ENCODE assay signal across 20 mouse cellular contexts in the genomic region with DNA sequence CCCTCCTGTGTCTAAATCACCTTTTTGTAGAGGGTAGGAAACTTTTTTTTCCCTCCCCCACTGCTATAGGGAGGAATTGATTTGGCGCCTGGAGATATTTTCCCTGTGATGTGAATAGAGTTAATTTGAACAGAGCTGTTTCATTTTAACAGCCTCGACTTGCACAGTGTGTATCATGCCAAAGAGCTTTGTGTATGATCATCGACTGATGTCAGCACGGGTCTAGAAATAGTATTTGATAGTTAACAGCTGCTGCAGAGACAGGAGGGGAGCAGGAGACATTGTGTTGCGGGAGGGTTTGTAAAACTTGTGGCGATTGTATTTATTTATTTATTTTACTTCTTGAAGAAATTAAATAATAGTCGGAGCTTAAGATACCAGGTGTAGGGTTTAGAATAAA. TPM values are rescaled to one million over a fixed set of nuclear protein-coding genes. Genes with fewer than 3 reads are reported as not detected.
A peak's percentile ranks its signal among the peaks of the same experiment; 100 is the strongest.
DNase-seq lines count a peak whose midpoint lies in the region; ATAC-seq and TF ChIP-seq lines count a peak whose summit lies in the region.
"Had no signal": no experiment of that assay in that cellular context is flagged by ENCODE, and none has a peak within 500 bp of the region (broad histone marks: within the 10 kb centered on the region; RNA-seq: fewer than 3 reads in every experiment).

No protein-coding gene starts in this region.

- TF ChIP-seq CTCF in lung, postnatal 0 days (IDR thresholded peaks at IDR 0.05): no peak
- no peak for TF ChIP-seq CTCF in lung, adult 2 months (IDR thresholded peaks at IDR 0.05; ENCODE audit: insufficient read depth, low read length)

- no peaks in the 10 kb centered on the region for H3K27me3 ChIP-seq in embryonic facial prominence, embryonic 11.5 days (ENCODE audit: control insufficient read depth, insufficient read depth, low read length)
- H3K27me3 ChIP-seq in embryonic facial prominence, embryonic 10.5 days (replicated peaks; ENCODE audit: low read depth, poor library complexity, severe bottlenecking): 0 out of 2 replicates have a peak, but pooled peaks cover 4% of the 10 kb centered on the region
- H3K27me3 ChIP-seq in heart, embryonic 15.5 days: no peaks in the 10 kb centered on the region
- H3K27me3 ChIP-seq in heart, embryonic 10.5 days (ENCODE audit: insufficient read depth, poor library complexity, severe bottlenecking): no peaks in the 10 kb centered on the region
- no peaks in the 10 kb centered on the region for H3K27me3 ChIP-seq in lung, postnatal 0 days (replicated peaks; ENCODE audit: insufficient read depth, low read length)
- H3K27me3 ChIP-seq: midbrain, embryonic 12.5 days; neural tube, embryonic 15.5 days had no signal

- peak; percentile 14 for DNase-seq in embryonic facial prominence, embryonic 11.5 days (ENCODE audit: low spot score)
- DNase-seq in embryonic facial prominence, embryonic 10.5 days (ENCODE audit: low spot score): no peak
- no peak for DNase-seq in heart, embryonic 10.5 days (ENCODE audit: low spot score)
- DNase-seq in lung, postnatal 0 days (ENCODE audit: low spot score): peak; percentile 34
- no peak for DNase-seq in lung, adult 2 months
- no peak for DNase-seq in adrenal gland, adult 8-10 months
- no peak for DNase-seq in kidney, adult 18-20 months
- DNase-seq: cerebellum, postnatal 25 days; layer of hippocampus, postnatal 36 days; lung, postnatal 4 days; right cerebral cortex, postnatal 25 days; thymus, postnatal 36 days had no signal

- H3K4me3 ChIP-seq in embryonic facial prominence, embryonic 11.5 days (ENCODE audit: low read depth, low read length): no peak overlapping the region
- H3K4me3 ChIP-seq in embryonic facial prominence, embryonic 10.5 days: no peak overlapping the region
- H3K4me3 ChIP-seq in heart, embryonic 15.5 days: no peak overlapping the region
- no peak overlapping the region for H3K4me3 ChIP-seq in heart, embryonic 10.5 days
- H3K4me3 ChIP-seq in lung, postnatal 0 days (ENCODE audit: low read depth, low read length): no peak overlapping the region
- no peak overlapping the region for H3K4me3 ChIP-seq in lung, adult 2 months (replicated peaks; ENCODE audit: extremely low read depth, low read depth, low read length)
- H3K4me3 ChIP-seq: forebrain, embryonic 10.5 days; hindbrain, embryonic 10.5 days; midbrain, embryonic 12.5 days; neural tube, embryonic 15.5 days had no signal

- no peaks in the 10 kb centered on the region for H3K36me3 ChIP-seq in embryonic facial prominence, embryonic 11.5 days (replicated peaks; ENCODE audit: control insufficient read depth, insufficient read depth, low read depth, low read length)
- no peaks in the 10 kb centered on the region for H3K36me3 ChIP-seq in embryonic facial prominence, embryonic 10.5 days (replicated peaks)
- no peaks in the 10 kb centered on the region for H3K36me3 ChIP-seq in heart, embryonic 15.5 days
- no peaks in the 10 kb centered on the region for H3K36me3 ChIP-seq in heart, embryonic 10.5 days
- H3K36me3 ChIP-seq in lung, postnatal 0 days (ENCODE audit: insufficient read depth, low read length): no peaks in the 10 kb centered on the region
- H3K36me3 ChIP-seq: forebrain, embryonic 10.5 days; G1E; hindbrain, embryonic 10.5 days; midbrain, embryonic 12.5 days; neural tube, embryonic 15.5 days had no signal

- no peaks in the 10 kb centered on the region for H3K4me1 ChIP-seq in embryonic facial prominence, embryonic 11.5 days (ENCODE audit: control insufficient read depth, insufficient read depth, low read length)
- H3K4me1 ChIP-seq in embryonic facial prominence, embryonic 10.5 days: peaks cover 32% of the 10 kb centered on the region
- peaks cover 6% of the 10 kb centered on the region; the same call in 1 of the 2 replicates for H3K4me1 ChIP-seq in heart, embryonic 15.5 days (replicated peaks)
- peaks cover 13% of the 10 kb centered on the region for H3K4me1 ChIP-seq in heart, embryonic 10.5 days
- no peaks in the 10 kb centered on the region for H3K4me1 ChIP-seq in lung, postnatal 0 days (ENCODE audit: insufficient read depth, low read depth, low read length)
- H3K4me1 ChIP-seq in lung, adult 2 months (ENCODE audit: control insufficient read depth, insufficient read depth, low read length): no peaks in the 10 kb centered on the region
- H3K4me1 ChIP-seq: midbrain, embryonic 12.5 days; neural tube, embryonic 15.5 days had no signal

- no peak for TF ChIP-seq EP300 in lung, postnatal 0 days (IDR thresholded peaks at IDR 0.05)

- no peak overlapping the region for H3K27ac ChIP-seq in embryonic facial prominence, embryonic 11.5 days (replicated peaks; ENCODE audit: low read depth, low read length)
- no peak overlapping the region for H3K27ac ChIP-seq in embryonic facial prominence, embryonic 10.5 days (replicated peaks)
- no peak overlapping the region for H3K27ac ChIP-seq in heart, embryonic 15.5 days
- no peak overlapping the region for H3K27ac ChIP-seq in heart, embryonic 10.5 days
- no peak overlapping the region for H3K27ac ChIP-seq in lung, postnatal 0 days (ENCODE audit: low read length)
- H3K27ac ChIP-seq: forebrain, embryonic 10.5 days; hindbrain, embryonic 10.5 days; liver, embryonic 14.5 days; midbrain, embryonic 12.5 days; neural tube, embryonic 15.5 days had no signal

- ATAC-seq in embryonic facial prominence, embryonic 11.5 days (replicated peaks; ENCODE audit: insufficient number of reproducible peaks, low FRiP score, low TSS enrichment, low read depth): no peak
- ATAC-seq in heart, embryonic 15.5 days (replicated peaks; ENCODE audit: insufficient number of reproducible peaks, insufficient read depth, low FRiP score, low read depth): no peak
- no peak; the same call in 1 of the 2 replicates for ATAC-seq in lung, postnatal 0 days
- ATAC-seq: CD4-positive, CD25-positive, alpha-beta regulatory T cell, adult 4 months had no signal

- WGBS in embryonic facial prominence, embryonic 11.5 days: 50% methylated on average over 7 of the region's 7 CpGs
- WGBS in embryonic facial prominence, embryonic 10.5 days: 65% methylated on average over 7 of the region's 7 CpGs
- WGBS in heart, embryonic 15.5 days: 39% methylated on average over 7 of the region's 7 CpGs
- WGBS in heart, embryonic 10.5 days: 70% methylated on average over 7 of the region's 7 CpGs
- WGBS in lung, postnatal 0 days: 51% methylated on average over 7 of the region's 7 CpGs
- 62% methylated on average over 7 of the region's 7 CpGs for WGBS in lung, adult 2 months

- no peak for TF ChIP-seq POLR2A in lung, adult 2 months (IDR thresholded peaks at IDR 0.05; ENCODE audit: borderline replicate concordance, extremely low read depth, low read depth, low read length)

- H3K9ac ChIP-seq in embryonic facial prominence, embryonic 11.5 days (replicated peaks; ENCODE audit: low read length): no peak overlapping the region
- no peak overlapping the region for H3K9ac ChIP-seq in heart, embryonic 15.5 days
- no peak overlapping the region for H3K9ac ChIP-seq in lung, postnatal 0 days (replicated peaks; ENCODE audit: low read depth)
- H3K9ac ChIP-seq: liver, embryonic 14.5 days; midbrain, embryonic 12.5 days; neural tube, embryonic 15.5 days had no signal

- H3K9me3 ChIP-seq in embryonic facial prominence, embryonic 11.5 days (replicated peaks; ENCODE audit: control insufficient read depth, low read length): no peaks in the 10 kb centered on the region
- no peaks in the 10 kb centered on the region for H3K9me3 ChIP-seq in embryonic facial prominence, embryonic 10.5 days
- H3K9me3 ChIP-seq in heart, embryonic 15.5 days (replicated peaks): no peaks in the 10 kb centered on the region
- H3K9me3 ChIP-seq in heart, embryonic 10.5 days: no peaks in the 10 kb centered on the region
- H3K9me3 ChIP-seq in lung, postnatal 0 days (ENCODE audit: low read length): no peaks in the 10 kb centered on the region
- H3K9me3 ChIP-seq: forebrain, embryonic 10.5 days; G1E; hindbrain, embryonic 10.5 days; midbrain, embryonic 12.5 days; neural tube, embryonic 15.5 days had no signal

- no peak overlapping the region for H3K4me2 ChIP-seq in embryonic facial prominence, embryonic 11.5 days (ENCODE audit: low read depth, low read length)
- H3K4me2 ChIP-seq in heart, embryonic 15.5 days: peak overlapping the region; percentile 43
- no peak overlapping the region for H3K4me2 ChIP-seq in lung, postnatal 0 days (replicated peaks; ENCODE audit: low read depth, low read length)
- H3K4me2 ChIP-seq: midbrain, embryonic 12.5 days; neural tube, embryonic 15.5 days had no signal

RNA-seq across cellular contexts. Expression of a gene that starts 36.2 kb away (rescaled TPM):
- 80.5 and 83.1 TPM in 2 replicates for polyA plus RNA-seq in embryonic facial prominence, embryonic 11.5 days (2014; fragmentation: Nextera tagmentation; extraction: Ambion mirVana)
- 64.7 and 65.3 TPM in 2 replicates for polyA plus RNA-seq in embryonic facial prominence, embryonic 10.5 days (2016; fragmentation: Nextera tagmentation; extraction: Ambion mirVana)
- polyA plus RNA-seq in heart, embryonic 15.5 days (2015; fragmentation: Nextera tagmentation; extraction: Ambion mirVana): 57.5 and 64.2 TPM in 2 replicates
- 60.5 and 65.2 TPM in 2 replicates for polyA plus RNA-seq in heart, embryonic 10.5 days (2016; fragmentation: Nextera tagmentation; extraction: Ambion mirVana)
- 91.0 and 94.3 TPM in 2 replicates for polyA plus RNA-seq in lung, postnatal 0 days (2015; fragmentation: Nextera tagmentation; extraction: Ambion mirVana)
- polyA plus RNA-seq in lung, adult 2 months (2012; rRNA removed): 43.6 and 48.2 TPM in 2 replicates
- 10 to 100 TPM; 65.0 to 85.5 (median 81.2) TPM for total RNA-seq in adrenal gland, adult 8-10 months (2022)

Comparison
In these comparisons a context has a peak if more than half of its experiments do, and no peak if none do; other contexts are left out.
1. DNase-seq: peak in embryonic facial prominence, embryonic 11.5 days (single experiment) and lung, postnatal 0 days (single experiment); none in embryonic facial prominence, embryonic 10.5 days (single experiment), heart, embryonic 10.5 days (single experiment), lung, adult 2 months (single experiment), adrenal gland, adult 8-10 months (single experiment) and kidney, adult 18-20 months (single experiment).